Mouse (Mus musculus): ENCODE measurements at regions not wholly inside any gene's neighbourhood (a gene's known extent, or its start where the extent isn't known, plus 50 kb on each side); places are given as distances from the start of the nearest gene placed in this dataset.
A peak's percentile ranks its signal among the peaks of the same experiment; 100 is the strongest.
"Not testable (repeated sequence)": the region's sequence is repeated elsewhere in the genome, so short reads cannot be mapped to it uniquely, and the experiment has no call there.

DNA sequence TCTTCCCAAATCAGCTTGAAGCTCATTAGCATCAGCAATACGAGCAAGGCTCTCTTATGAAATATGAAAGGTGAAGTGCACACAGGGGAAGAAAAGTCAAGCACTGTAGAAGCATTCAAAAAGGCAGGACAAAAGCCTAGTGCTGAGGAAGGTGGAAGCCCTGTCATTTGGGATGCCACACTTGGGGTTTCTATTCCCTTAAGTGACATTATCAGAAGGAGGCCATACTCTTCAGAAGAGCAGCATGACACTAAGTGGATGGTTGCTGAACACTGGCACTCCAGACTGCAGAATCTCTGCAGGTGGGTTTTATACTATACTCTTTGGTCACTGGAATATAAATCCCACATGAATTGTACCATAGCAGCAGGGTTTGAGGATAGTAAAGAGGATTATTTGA lies 120.4 kb upstream of the Pcsk1 start:
- ATAC-seq (replicated peaks; ENCODE audit: low read depth, poor library complexity, severe bottlenecking) = no peak

DNA sequence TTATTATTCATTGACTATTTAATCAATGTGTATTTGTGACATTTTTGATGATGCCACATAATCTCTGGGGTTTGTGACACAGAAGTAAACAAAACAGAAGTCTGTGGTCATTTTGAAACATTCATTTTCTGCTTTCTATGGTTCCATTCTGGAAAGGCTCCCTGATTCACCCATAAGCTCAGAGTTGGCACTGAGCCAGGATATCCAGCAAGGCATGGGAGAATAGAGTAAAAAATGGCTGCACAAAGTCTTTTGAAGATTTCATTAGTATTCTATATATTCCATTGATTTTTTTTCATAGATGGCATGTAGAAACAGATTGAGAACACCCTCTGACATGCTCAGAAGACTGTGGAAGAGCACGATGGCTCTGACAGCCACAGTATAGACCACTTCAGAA lies 133.8 kb upstream of the Pcsk1 start:
- ATAC-seq (replicated peaks; ENCODE audit: low read depth, poor library complexity, severe bottlenecking) = no peak

GRCm38 (mm10) chr13:74913655-74914054 lies 105.0 kb upstream of the Cast start:
- not testable (repeated sequence) for ATAC-seq (replicated peaks; ENCODE audit: low read depth, poor library complexity, severe bottlenecking)

GRCm38 (mm10) chr13:74903213-74904055 lies 94.8 kb upstream of the Cast start:
- ATAC-seq (replicated peaks; ENCODE audit: low read depth, poor library complexity, severe bottlenecking) = no peak

DNA sequence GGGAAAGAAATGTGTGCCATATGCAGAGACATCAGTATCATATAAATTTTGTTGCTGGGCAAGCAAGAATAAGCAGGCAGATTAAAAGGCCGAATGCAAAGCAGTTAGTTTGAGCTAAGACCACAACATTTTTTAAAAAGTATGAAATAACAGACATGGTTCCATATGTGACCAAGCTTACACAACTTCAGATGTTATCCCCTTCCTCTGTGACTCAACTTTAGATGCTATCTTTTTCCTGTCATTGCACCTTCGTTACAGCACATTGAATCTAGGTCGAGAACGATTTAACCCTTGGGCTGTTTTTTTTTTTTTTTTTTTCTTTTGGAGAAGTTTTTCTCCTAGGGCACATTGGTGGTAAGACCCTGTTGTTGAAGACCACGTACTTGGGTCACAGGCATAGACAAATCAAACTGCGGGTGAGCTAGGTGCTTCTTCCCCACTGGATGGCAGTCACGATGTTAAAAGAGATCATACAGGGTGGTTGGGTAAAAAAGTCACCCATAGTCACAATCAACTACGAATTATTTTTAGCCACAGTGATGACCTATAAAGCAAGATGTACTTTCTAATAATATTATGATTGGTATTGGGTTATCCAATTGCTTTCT lies 81.4 kb upstream of the Cast start:
- ATAC-seq (replicated peaks; ENCODE audit: low read depth, poor library complexity, severe bottlenecking) = 0 out of 2 replicates have a peak, but pooled peaks have one; percentile 36

- no peak for ATAC-seq (replicated peaks; ENCODE audit: low read depth, poor library complexity, severe bottlenecking)
Observed at GRCm38 (mm10) chr13:74867720-74868119, 59.1 kb upstream of the Cast start.

DNA sequence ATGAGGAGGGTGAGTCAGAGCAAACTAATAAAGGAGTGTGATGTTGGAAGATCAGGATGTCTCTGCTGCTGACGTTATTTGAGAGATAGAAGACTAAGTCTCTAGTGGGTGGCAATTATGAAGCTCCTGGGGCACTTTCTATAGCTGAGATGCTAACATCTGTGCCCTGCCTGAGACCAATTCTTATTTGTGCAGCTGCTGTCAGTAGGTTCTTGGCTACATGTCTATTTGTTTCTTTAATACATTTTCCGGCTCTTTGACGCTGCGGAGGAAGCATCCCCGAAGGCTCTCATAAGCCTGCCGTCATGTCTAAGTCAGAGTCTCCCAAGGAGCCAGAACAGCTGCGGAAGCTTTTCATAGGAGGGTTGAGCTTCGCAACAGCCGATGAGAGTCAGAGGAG lies 55.4 kb upstream of the Cast start:
- ATAC-seq (replicated peaks; ENCODE audit: low read depth, poor library complexity, severe bottlenecking) = no peak

DNA sequence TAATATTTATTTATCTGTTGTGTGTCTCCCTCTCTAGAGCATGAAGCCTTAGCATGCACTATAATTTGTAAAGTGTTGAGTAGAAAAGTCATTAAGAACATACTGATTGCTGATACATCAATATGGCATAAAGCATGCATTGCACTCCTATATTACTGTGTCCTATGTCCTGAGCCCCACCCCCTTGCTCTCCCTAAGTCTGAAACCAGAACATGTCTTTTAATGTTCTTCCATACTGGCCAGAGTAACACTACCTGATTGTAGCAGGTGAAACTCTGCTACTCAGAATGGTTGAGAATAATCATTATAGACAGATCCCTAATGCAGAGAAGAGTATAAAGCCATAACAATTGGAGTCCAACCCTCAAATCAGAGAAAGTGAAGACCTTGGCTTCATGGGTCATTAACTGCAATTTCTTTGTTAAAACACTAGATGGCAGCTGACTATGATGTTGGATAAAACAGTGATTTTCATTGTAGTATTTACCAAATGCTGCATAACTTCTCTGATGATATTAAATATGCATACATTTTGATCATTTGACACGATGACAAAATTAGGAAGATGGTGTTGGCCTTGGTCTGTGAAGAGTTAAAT lies 52.9 kb upstream of the Cast start:
- ATAC-seq (replicated peaks; ENCODE audit: low read depth, poor library complexity, severe bottlenecking) = peak; percentile 77; the same call in 1 of the 2 replicates

All from common myeloid progenitor, adult 5-6 weeks (primary cell).